Mouse (Mus musculus) liver, adult 2 months (tissue): ENCODE data around the gene Ltbp1.

ENCODE experiments used
- CTCF ChIP-seq: fragments of 200-500 bp; IDR thresholded peaks from 2 replicates; pipeline ENCODE4 v1.5.1; 2011; ENCODE audit warnings: low read depth, low read length, control low read depth
- POLR2A ChIP-seq: fragments of 200-500 bp; IDR thresholded peaks from 2 replicates; pipeline ENCODE4 v1.6.1; 2011; ENCODE audit warnings: low read length, control low read depth; ENCODE audit not compliant: insufficient read depth; ENCODE audit errors: extremely low read depth

DNA sequence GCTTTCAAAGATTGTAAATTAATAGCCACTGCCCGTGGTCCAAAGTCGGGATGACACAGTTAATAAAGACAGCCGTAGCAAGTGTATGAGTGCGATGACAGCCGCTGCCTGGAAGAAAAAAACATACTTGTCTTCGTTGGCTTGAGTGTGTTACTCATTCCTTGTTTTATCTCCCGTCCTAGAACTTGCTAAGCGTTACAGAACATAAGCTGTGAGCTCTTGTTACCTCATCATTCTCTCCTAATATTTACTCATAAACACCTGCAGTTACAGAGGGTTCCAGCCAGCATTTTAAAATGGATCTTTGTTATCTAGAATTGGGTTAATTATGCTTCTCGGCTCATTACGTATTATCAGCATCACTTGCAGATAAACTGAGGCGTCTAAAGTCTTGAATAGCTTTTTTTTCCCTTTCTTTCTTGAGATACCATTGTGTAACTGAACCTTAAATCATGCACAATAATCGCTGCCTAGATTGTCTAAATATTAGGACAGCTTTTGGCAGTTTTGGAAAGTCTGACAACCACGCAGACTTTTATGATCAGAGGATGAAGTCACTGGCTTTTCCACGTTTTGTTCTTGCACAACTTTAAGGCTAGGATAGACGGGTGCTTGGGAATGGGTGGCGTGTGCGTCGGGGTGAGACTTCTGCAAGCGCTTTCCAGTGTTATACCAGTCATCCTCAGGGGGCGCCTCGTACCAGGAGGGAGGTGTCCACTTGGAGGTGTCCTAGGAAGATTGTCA lies 28.7 kb downstream of the Ltbp1 start:
- TF ChIP-seq CTCF = no peak
- TF ChIP-seq POLR2A = no peak
